Mouse (Mus musculus): ENCODE data around the gene Clcnka. TPM values are rescaled to one million over a fixed set of nuclear protein-coding genes. Genes with fewer than 3 reads are reported as not detected.

The Clcnka gene
- total and polyA plus RNA-seq, 3 experiments = not detected

GRCm38 (mm10) chr4:141423691-141424431 is 25.3 kb upstream of the Clcnka start:
- Histone ChIP-seq H3K27me3 (ENCODE audit: control insufficient read depth in 1 of 2, insufficient read depth in 2 of 2, low read length in 2 of 2) (no peaks in the 10 kb centered on the region; a peak in 1 of 4 replicates), H3K9me3 (replicated peaks; ENCODE audit: insufficient read depth, low read length) (no peaks in the 10 kb centered on the region), H3K36me3 (ENCODE audit: control insufficient read depth in 1 of 2, insufficient read depth in 2 of 2, low read length in 2 of 2) (no peaks in the 10 kb centered on the region), H3K79me2 (ENCODE audit: control insufficient read depth, insufficient read depth, low read length, poor library complexity) (no peaks in the 10 kb centered on the region), H3K9ac (ENCODE audit: control insufficient read depth, low read depth, low read length, poor library complexity, severe bottlenecking) (no peak overlapping the region), H3K4me1 (ENCODE audit: control insufficient read depth in 1 of 2, insufficient read depth in 2 of 2, low read length in 2 of 2) (no peaks in the 10 kb centered on the region), H3K4me3 (ENCODE audit: control insufficient read depth in 1 of 2, insufficient read depth in 1 of 2, low read depth in 2 of 2, low read length in 2 of 2) (no peak overlapping the region), H3K27ac (ENCODE audit: control insufficient read depth, low read depth, low read length) (no peak overlapping the region)
- no peak for TF ChIP-seq BHLHE40 (IDR thresholded peaks at IDR 0.05; ENCODE audit: borderline replicate concordance, low read depth, low read length)
- TF ChIP-seq JUND (IDR thresholded peaks at IDR 0.05; ENCODE audit: low read depth, low read length) = no peak
- TF ChIP-seq TCF12 (IDR thresholded peaks at IDR 0.05; ENCODE audit: low read depth, low read length) = no peak
- no peak for TF ChIP-seq CHD1 (IDR thresholded peaks at IDR 0.05; ENCODE audit: low read depth, low read length)
- TF ChIP-seq POLR2A (IDR thresholded peaks at IDR 0.05; ENCODE audit: control insufficient read depth in 1 of 2, insufficient read depth in 1 of 2, low read depth in 1 of 2, low read length in 2 of 2, poor library complexity in 1 of 2) = no peak
- no peak for TF ChIP-seq POLR2AphosphoS2 (IDR thresholded peaks at IDR 0.05; ENCODE audit: low read length)
- no peak for TF ChIP-seq SIN3A (IDR thresholded peaks at IDR 0.05; ENCODE audit: low read length)
- no peak for TF ChIP-seq RCOR1 (IDR thresholded peaks at IDR 0.05; ENCODE audit: low read depth, low read length)
- no peak for TF ChIP-seq TAL1 (IDR thresholded peaks at IDR 0.05; ENCODE audit: low read length)
- no peak for TF ChIP-seq MXI1 (IDR thresholded peaks at IDR 0.05; ENCODE audit: low read depth, low read length)
- no peak for TF ChIP-seq NELFE (IDR thresholded peaks at IDR 0.05; ENCODE audit: low read depth, low read length)
- no peak for TF ChIP-seq CHD2 (IDR thresholded peaks at IDR 0.05; ENCODE audit: low read length)
- no peak for TF ChIP-seq KAT2A (conservative IDR thresholded peaks at IDR 0.05; ENCODE audit: low read depth, low read length)
- TF ChIP-seq USF1 (IDR thresholded peaks at IDR 0.05; ENCODE audit: low read depth, low read length) = no peak
- TF ChIP-seq UBTF (IDR thresholded peaks at IDR 0.05; ENCODE audit: borderline replicate concordance, insufficient read depth, low read depth, low read length) = no peak
- TF ChIP-seq GATA1 (IDR thresholded peaks at IDR 0.05; ENCODE audit: low read depth, low read length) = no peak
- no peak for TF ChIP-seq ZKSCAN1 (IDR thresholded peaks at IDR 0.05; ENCODE audit: low read depth, low read length)
- no peak for TF ChIP-seq EP300 (IDR thresholded peaks at IDR 0.05; ENCODE audit: low read depth in 1 of 2, low read length in 2 of 2)
- no peak for TF ChIP-seq MAZ (IDR thresholded peaks at IDR 0.05; ENCODE audit: low read depth, low read length)
- TF ChIP-seq USF2 (IDR thresholded peaks at IDR 0.05; ENCODE audit: borderline replicate concordance in 1 of 2, insufficient read depth in 1 of 2, low read depth in 1 of 2, low read length in 2 of 2) = no peak
- DNase-seq (ENCODE audit: low read depth, low spot score) = no peak

GRCm38 (mm10) chr4:141423288-141423687 is 24.8 kb upstream of the Clcnka start:
- H3K4me1 ChIP-seq (ENCODE audit: control insufficient read depth in 1 of 2, insufficient read depth in 2 of 2, low read length in 2 of 2) = no peaks in the 10 kb centered on the region
- H3K79me2 ChIP-seq (ENCODE audit: control insufficient read depth, insufficient read depth, low read length, poor library complexity) = no peaks in the 10 kb centered on the region
- H3K9ac ChIP-seq (ENCODE audit: control insufficient read depth, low read depth, low read length, poor library complexity, severe bottlenecking) = no peak overlapping the region
- H3K4me3 ChIP-seq (ENCODE audit: control insufficient read depth in 1 of 2, insufficient read depth in 1 of 2, low read depth in 2 of 2, low read length in 2 of 2) = no peak overlapping the region
- DNase-seq (ENCODE audit: low read depth, low spot score) = no peak
- no peak overlapping the region for H3K27ac ChIP-seq (ENCODE audit: control insufficient read depth, low read depth, low read length)
- H3K36me3 ChIP-seq (ENCODE audit: control insufficient read depth in 1 of 2, insufficient read depth in 2 of 2, low read length in 2 of 2) = no peaks in the 10 kb centered on the region
- H3K9me3 ChIP-seq (replicated peaks; ENCODE audit: insufficient read depth, low read length) = no peaks in the 10 kb centered on the region
- no peak for TF ChIP-seq TBP (IDR thresholded peaks at IDR 0.05; ENCODE audit: low read depth, low read length)
- TF ChIP-seq RAD21 (IDR thresholded peaks at IDR 0.05; ENCODE audit: low read depth, low read length) = no peak
- TF ChIP-seq NELFE (IDR thresholded peaks at IDR 0.05; ENCODE audit: low read depth, low read length) = no peak
- H3K27me3 ChIP-seq (ENCODE audit: control insufficient read depth in 1 of 2, insufficient read depth in 2 of 2, low read length in 2 of 2) = no peaks in the 10 kb centered on the region; a peak in 1 of 4 replicates

Measured in MEL (cell line).